Mouse (Mus musculus) bone marrow, adult 2 months (tissue): Measurements from ENCODE around the gene Cebpzos. TPM values are rescaled to one million over a fixed set of nuclear protein-coding genes. Genes with fewer than 3 reads are reported as not detected.

Experiments
- H3K27ac ChIP-seq: fragments of 200-500 bp; 2 replicates; pipeline ENCODE4 v1.5.1; 2012; ENCODE audit warnings: low read depth, mild to moderate bottlenecking, control low read depth, inconsistent platforms, low read length; ENCODE audit not compliant: control insufficient read depth, poor library complexity, insufficient read depth
- H3K4me1 ChIP-seq: fragments of 200-500 bp; 2 replicates; pipeline ENCODE4 v1.6.1; 2011; ENCODE audit warnings: low read length; ENCODE audit not compliant: control insufficient read depth, insufficient read depth
- H3K4me3 ChIP-seq: fragments of 200-500 bp; replicated peaks from 2 replicates; pipeline ENCODE3; 2011; ENCODE audit warnings: mild to moderate bottlenecking, low read depth, low read length, control low read depth; ENCODE audit not compliant: control insufficient read depth
- CTCF ChIP-seq: fragments of 200-500 bp; IDR thresholded peaks from 2 replicates; pipeline ENCODE4 v1.5.1; 2011; ENCODE audit warnings: low read length, control low read depth; ENCODE audit not compliant: control insufficient read depth, insufficient read depth
- POLR2A ChIP-seq: fragments of 200-500 bp; IDR thresholded peaks from 2 replicates; pipeline ENCODE4 v1.6.1; 2011; ENCODE audit warnings: low read depth, mild to moderate bottlenecking, control low read depth, low read length, borderline replicate concordance; ENCODE audit not compliant: control insufficient read depth
- WGBS: fragments of 180-500 bp; shearing (Covaris S2); methylation state at CpG from one replicate; pipeline ENCODE4 v1.1.7; 2018; 5-methylcytosine and 5-hydroxymethylcytosine counted together
- polyA plus RNA-seq: library from polyadenylated mRNA; stranded (reverse); fragments of >200 nt; gene quantifications from 2 replicates; pipeline ENCODE4 v1.2.4, GENCODE M21; 2011; ENCODE audit warnings: low replicate concordance; ENCODE audit not compliant: missing spikeins, insufficient read depth, insufficient read length

Cebpzos gene
- polyA plus RNA-seq, 1 experiment = 16.4 TPM

GRCm38 (mm10) chr17:78916899-78917298 lies 599 bp downstream of the Cebpzos start:
- peak overlapping the region; percentile 84 for H3K27ac ChIP-seq
- H3K4me3 ChIP-seq = peak overlapping the region; percentile 93
- no peaks in the 10 kb centered on the region; the same call in 1 of the 2 replicates for H3K4me1 ChIP-seq
- TF ChIP-seq POLR2A = no peak
- no peak for TF ChIP-seq CTCF
- 1% methylated on average over 11 of the region's 11 CpGs for WGBS

- H3K4me1 ChIP-seq = no peaks in the 10 kb centered on the region; the same call in 1 of the 2 replicates
- no peak overlapping the region for H3K4me3 ChIP-seq
- no peak overlapping the region for H3K27ac ChIP-seq
- no peak for TF ChIP-seq CTCF
- WGBS = 51% methylated on average over 6 of the region's 6 CpGs
These were observed 1.4 kb downstream of the Cebpzos start for GRCm38 (mm10) chr17:78917696-78918095.

GRCm38 (mm10) chr17:78935857-78936256 lies 19.6 kb downstream of the Cebpzos start:
- no peaks in the 10 kb centered on the region; the same call in 1 of the 2 replicates for H3K4me1 ChIP-seq
- no peak for TF ChIP-seq CTCF
- TF ChIP-seq POLR2A = no peak
- 2% methylated on average over 2 of the region's 2 CpGs for WGBS
- H3K4me3 ChIP-seq = no peak overlapping the region
- H3K27ac ChIP-seq = no peak overlapping the region

GRCm38 (mm10) chr17:78936466-78937228 lies 20.3 kb downstream of the Cebpzos start, which contains the start of the genes Cebpz and Ndufaf7:
Gene Cebpz, minus strand, starts transcription at chr17:78937066.
Gene Ndufaf7, plus strand, starts transcription at chr17:78937136.
- no peaks in the 10 kb centered on the region; the same call in 1 of the 2 replicates for H3K4me1 ChIP-seq
- H3K4me3 ChIP-seq = peak within 1 kb of the TSS; percentile 95
- peak within 1 kb of the TSS; percentile 61 for H3K27ac ChIP-seq
- WGBS = under 1% methylated on average over 45 of the region's 45 CpGs
- no peak for TF ChIP-seq CTCF
- TF ChIP-seq POLR2A = peak; percentile 83; the same call in 1 of the 2 replicates

GRCm38 (mm10) chr17:78937229-78937853 lies 21.0 kb downstream of the Cebpzos start:
- Histone ChIP-seq H3K27ac (peak overlapping the region; percentile 35; the same call in 1 of the 2 replicates), H3K4me1 (no peaks in the 10 kb centered on the region; the same call in 1 of the 2 replicates), H3K4me3 (peak overlapping the region; percentile 95)
- TF ChIP-seq CTCF (no peak), POLR2A (no peak)
- 15% methylated on average over 26 of the region's 26 CpGs for WGBS

- whole genome bisulfite sequencing = 26% methylated on average over 4 of the region's 4 CpGs
- Histone ChIP-seq H3K4me1 (no peaks in the 10 kb centered on the region; the same call in 1 of the 2 replicates), H3K4me3 (no peak overlapping the region), H3K27ac (no peak overlapping the region; the same call in 1 of the 2 replicates)
- TF ChIP-seq CTCF = no peak
These were observed 22.6 kb downstream of the Cebpzos start for GRCm38 (mm10) chr17:78938927-78939326.

- no peak overlapping the region for H3K27ac ChIP-seq
- TF ChIP-seq POLR2A (no peak), CTCF (no peak)
- H3K4me3 ChIP-seq = no peak overlapping the region
- 87% methylated on average over 11 of the region's 11 CpGs for WGBS
- H3K4me1 ChIP-seq = no peaks in the 10 kb centered on the region; the same call in 1 of the 2 replicates
These were observed 26.3 kb downstream of the Cebpzos start for GRCm38 (mm10) chr17:78942579-78942978.

- TF ChIP-seq CTCF = no peak
- TF ChIP-seq POLR2A = no peak
- no peaks in the 10 kb centered on the region for H3K4me1 ChIP-seq
- H3K27ac ChIP-seq = no peak overlapping the region
- no peak overlapping the region for H3K4me3 ChIP-seq
- 73% methylated on average over 5 of the region's 5 CpGs for WGBS
These were observed 34.9 kb downstream of the Cebpzos start for GRCm38 (mm10) chr17:78951225-78951624.

GRCm38 (mm10) chr17:78952070-78952469 lies 35.8 kb downstream of the Cebpzos start:
- WGBS = 68% methylated on average over 5 of the region's 5 CpGs
- no peak for TF ChIP-seq CTCF
- TF ChIP-seq POLR2A = no peak
- Histone ChIP-seq H3K4me3 (no peak overlapping the region), H3K27ac (no peak overlapping the region), H3K4me1 (no peaks in the 10 kb centered on the region)
